Mouse (Mus musculus): Measurements from ENCODE around the gene Gm21988. TPM values are rescaled to one million over a fixed set of nuclear protein-coding genes. Genes with fewer than 3 reads are reported as not detected.

Gene Gm21988
- total RNA-seq (2021), result 1 to 10 TPM; 5.2 to 6.0 TPM

- intact Hi-C loops (cut with DNase I), result loop anchor here (10.0 kb wide), 1 partner anchor 405 kb away; the partner anchor contains the start of genes Rnf167 and Slc25a11
- DNase-seq (ENCODE audit: low spot score in 2 of 2), result peak; percentile 89 to 91
Measured at GRCm38 (mm10) chr11:70239541-70240279, at the start of gene Gm21988, which contains the start of gene Rnasek. Gm21988 (minus strand) TSS chr11:70239830. Rnasek (minus strand) TSS chr11:70239842.

DNA sequence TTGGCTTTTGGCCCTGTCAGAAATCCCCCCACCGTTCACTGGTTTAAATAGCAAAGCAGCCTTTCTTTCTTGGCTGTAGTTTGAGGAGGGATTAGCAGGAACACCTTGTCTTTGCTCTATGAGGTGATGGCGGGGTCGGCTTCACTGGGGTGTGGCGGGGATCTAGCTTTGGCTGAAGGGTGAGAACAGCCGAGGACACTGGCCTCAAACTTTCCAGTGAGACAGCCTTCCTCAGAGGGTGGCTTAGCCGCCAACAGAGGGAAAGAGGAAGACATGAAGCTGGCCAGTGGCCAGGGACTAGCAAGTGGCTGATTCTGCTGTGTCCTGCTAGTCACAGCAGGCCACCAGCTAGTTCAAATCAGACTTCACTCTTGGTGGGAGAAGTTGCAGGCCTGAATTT, 49.6 kb upstream of the Gm21988 start:
- DNase-seq (ENCODE audit: low spot score in 2 of 2), result peak; percentile 30 to 31
- intact Hi-C loops (cut with DNase I), result no loop called here

DNA sequence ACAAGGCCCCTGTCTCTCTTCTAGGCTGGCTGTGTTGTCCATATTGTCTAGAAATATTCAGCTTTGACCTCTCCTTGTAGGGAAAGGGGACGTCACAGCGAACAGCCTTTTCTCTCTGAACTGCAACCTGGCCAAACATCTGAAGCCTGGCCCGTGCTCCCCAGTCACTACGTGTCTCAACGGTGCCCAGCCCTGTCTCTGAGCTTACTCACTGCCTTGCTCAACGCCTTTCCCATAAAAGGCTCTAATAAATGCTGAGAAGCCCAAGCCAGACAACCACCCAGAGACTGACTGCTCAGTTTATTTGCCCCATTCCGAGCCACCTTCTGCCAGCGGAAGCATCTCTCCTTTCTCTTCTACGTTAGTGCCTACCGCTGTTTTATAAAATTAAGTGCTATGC, 48.5 kb upstream of the Gm21988 start:
- intact Hi-C loops (cut with DNase I), result no loop called here
- DNase-seq (ENCODE audit: low spot score in 2 of 2), result no peak

DNA sequence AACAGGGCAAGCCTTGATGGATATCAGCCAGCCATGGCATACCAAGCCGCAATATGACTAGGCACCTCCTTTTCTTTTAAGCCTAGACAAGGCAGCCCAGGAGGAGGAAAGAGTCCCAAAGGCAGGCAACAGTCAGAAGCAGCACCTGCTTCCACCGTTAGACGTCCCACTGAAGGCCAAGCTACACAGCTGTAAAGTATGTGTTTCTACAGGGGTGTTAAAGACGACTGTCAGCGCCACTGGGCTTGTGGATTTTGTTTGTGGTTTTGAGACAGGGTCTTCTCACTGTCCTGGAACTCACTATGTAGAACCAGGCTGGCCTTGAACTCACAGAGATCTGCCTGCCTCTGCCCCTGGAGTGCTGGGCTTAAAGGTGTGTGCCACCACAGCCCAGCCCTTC, 46.1 kb upstream of the Gm21988 start:
- intact Hi-C loops (cut with DNase I), result no loop called here
- no peak for DNase-seq (ENCODE audit: low spot score in 2 of 2)

DNA sequence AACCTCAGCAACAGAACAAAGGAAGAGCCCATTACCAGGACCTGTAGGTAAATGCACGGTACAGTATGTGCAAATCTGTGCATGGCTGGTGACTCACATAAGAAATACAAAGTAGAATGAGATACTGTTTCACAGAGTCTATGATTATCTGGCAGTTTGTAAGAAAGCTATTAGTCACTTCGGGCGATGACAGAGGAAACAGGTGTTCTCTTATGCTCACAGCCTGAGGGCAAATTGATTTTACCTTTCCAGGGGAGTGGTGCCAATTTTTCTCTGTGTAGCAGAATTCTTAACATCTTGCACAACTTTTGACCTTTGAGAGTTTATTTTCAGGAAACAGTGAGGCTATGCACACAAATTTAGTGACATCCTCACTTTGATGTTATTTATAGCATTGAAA, 45.1 kb upstream of the Gm21988 start:
- DNase-seq (ENCODE audit: low spot score in 2 of 2), result no peak
- intact Hi-C loops (cut with DNase I), result no loop called here

DNA sequence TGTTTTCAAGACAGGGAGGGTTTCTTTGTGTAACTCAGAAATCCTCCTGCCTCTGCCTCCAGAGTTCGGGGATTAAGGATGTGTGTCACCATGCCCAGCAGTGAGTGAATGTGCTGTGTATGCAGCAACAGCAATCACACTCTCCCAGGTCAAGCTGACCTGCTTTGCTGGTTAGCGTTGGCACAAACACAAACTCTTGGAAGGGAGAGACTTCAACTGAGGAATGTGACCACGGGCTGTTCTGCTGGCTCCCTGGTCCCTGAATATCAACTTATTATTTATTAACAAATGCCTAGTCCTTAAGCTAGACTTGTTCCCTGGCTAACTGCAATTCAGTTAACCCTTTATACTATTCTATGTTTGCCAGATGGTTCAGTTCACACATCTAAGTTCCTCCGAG, 44.0 kb upstream of the Gm21988 start:
- DNase-seq (ENCODE audit: low spot score in 2 of 2), result no peak
- intact Hi-C loops (cut with DNase I), result no loop called here

GRCm38 (mm10) chr11:70280441-70280840, 40.8 kb upstream of the Gm21988 start:
- DNase-seq (ENCODE audit: low spot score in 2 of 2), result peak in 1 of 2 experiments; percentile 19
- intact Hi-C loops (cut with DNase I), result no loop called here

DNA sequence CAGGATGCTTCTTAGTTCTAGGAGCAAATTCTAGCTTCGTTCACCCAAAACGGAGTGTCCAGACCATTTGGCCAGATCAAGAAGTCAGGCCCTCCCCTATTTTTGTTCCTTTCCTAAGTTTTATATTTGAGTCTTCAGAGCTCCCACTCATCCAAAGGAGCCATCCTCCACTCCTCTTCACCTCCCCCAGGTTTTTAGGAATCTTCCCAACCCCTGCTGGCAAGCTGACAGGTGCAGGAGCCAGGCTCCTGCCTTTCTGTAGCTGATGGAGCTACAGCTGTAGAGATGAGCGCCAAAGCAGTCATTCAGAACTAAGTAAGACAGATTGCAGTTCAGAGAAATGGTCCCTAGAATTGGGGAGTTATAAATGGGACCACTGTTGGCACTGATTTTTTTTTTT, 39.3 kb upstream of the Gm21988 start:
- intact Hi-C loops (cut with DNase I), result no loop called here
- peak in 1 of 2 experiments; percentile 10 for DNase-seq (ENCODE audit: low spot score in 2 of 2)

- no peak for DNase-seq (ENCODE audit: low spot score in 2 of 2)
- intact Hi-C loops (cut with DNase I), result no loop called here
Measured at GRCm38 (mm10) chr11:70271641-70272040, 32.0 kb upstream of the Gm21988 start.

GRCm38 (mm10) chr11:70266405-70266804, 26.8 kb upstream of the Gm21988 start:
- intact Hi-C loops (cut with DNase I), result no loop called here
- no peak for DNase-seq (ENCODE audit: low spot score in 2 of 2)

DNA sequence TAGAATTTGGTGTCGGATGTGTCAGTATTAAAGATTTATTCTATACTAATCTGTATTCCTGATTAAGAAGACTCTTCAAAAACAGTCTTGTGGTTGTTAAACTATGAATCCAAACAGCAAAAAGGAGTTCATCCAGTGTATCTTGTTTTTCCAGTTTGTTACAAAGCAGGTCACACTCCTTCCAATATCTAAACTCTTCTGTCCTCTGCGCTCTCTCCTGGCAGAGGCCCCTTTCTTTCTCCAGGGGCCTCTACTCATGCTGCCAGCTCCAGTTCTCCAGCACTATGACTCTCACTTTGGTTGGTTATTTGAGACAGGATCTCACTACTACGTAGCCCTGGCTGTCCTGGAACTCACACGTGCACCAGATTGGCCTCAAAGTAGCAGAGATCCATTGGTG, 26.2 kb upstream of the Gm21988 start:
- intact Hi-C loops (cut with DNase I), result no loop called here
- no peak for DNase-seq (ENCODE audit: low spot score in 2 of 2)

DNA sequence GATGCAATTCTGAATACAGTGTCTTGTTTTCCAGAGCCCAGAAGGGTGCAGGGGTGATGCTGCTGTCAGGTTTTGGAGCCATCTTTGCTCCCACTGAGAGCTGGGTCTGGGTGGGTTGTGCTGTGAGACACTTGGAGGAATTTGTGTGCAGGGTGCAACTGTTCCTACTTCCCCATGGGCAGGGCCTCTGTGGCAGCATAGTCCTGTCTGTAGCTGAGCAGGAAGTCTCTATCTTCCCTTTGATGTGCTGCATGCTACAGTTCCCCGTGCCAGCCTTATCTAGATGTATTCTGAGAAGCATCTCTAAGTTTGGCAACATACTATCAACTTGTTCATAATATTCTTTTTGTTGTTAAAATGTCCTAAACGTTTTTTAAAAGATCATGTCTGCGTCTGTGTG, 25.6 kb upstream of the Gm21988 start:
- intact Hi-C loops (cut with DNase I), result no loop called here

DNA sequence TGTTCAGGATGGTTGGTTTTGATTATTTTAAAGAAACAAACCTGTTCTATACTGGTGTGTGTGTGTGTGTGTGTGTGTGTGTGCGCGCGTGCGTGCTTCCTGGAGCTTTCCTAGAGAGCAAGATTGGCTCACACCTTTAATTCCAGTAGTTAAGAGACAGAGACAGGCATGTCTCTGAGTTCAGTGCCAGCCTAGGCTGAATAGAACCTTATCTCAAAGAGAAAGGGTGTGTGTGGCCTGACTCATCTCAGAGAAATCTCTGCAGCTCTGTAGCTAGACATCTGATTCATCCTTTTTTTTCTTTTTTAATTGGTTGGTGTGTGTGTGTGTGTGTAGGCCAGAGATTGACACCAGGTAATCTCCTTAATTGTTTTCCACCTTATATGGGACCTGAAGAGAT, 19.4 kb upstream of the Gm21988 start:
- no peak for DNase-seq (ENCODE audit: low spot score in 2 of 2)
- intact Hi-C loops (cut with DNase I), result no loop called here

More for the DNA sequence above, 25.6 kb upstream of the Gm21988 start:
- DNase-seq (ENCODE audit: low spot score in 2 of 2), result no peak

- intact Hi-C loops (cut with DNase I), result no loop called here
- no peak for DNase-seq (ENCODE audit: low spot score in 2 of 2)
Measured at GRCm38 (mm10) chr11:70254931-70255531, 15.4 kb upstream of the Gm21988 start, which contains the start of gene Alox12. Alox12 (minus strand) TSS chr11:70255353.

DNA sequence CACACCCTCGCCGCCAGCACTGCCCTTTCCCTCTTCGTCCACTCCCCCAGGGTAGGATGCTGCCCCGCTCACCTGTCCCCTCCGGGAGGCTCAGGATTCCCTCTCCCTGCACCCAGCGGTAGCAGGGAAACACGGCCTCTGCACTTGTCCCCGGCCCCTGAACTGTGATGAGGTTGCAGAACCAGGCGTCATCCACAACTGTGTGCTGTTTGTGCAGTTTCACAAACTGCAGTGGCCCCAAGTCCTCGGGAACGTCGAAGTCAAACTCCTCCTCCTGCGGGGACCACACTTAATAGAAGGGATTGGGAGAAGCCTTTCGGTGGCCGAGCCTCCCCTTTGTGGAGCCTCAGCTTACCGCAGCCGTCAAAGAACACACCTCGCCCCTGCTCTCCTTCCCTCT, 14.7 kb upstream of the Gm21988 start:
- intact Hi-C loops (cut with DNase I), result no loop called here
- no peak for DNase-seq (ENCODE audit: low spot score in 2 of 2)

- intact Hi-C loops (cut with DNase I), result loop anchor here (2.0 kb wide), 1 partner anchor 57 kb away; no protein-coding TSS in a partner anchor
Measured at GRCm38 (mm10) chr11:70251853-70252252, 12.2 kb upstream of the Gm21988 start.

DNA sequence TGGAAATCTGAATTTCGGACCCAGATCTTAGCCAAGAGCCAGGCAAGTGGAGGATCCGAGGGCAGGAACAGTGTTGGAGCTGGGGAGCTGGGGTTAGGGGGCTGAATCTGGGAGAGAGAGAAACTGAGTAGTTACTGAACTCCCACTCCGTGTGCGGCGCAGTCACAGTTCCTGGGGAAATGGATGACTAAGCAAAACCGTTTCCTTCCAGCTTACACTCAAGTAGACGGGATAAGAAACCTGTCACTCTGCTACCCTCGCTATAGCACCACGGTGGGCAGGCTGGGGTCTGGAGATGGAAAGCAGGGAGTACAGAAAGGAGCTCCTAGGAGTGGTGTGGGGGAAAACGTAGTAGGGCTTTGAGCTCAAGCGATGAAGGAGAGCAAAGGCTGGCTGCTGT, 10.5 kb upstream of the Gm21988 start:
- intact Hi-C loops (cut with DNase I), result no loop called here
- no peak for DNase-seq (ENCODE audit: low spot score in 2 of 2)

More at GRCm38 (mm10) chr11:70251853-70252252, 12.2 kb upstream of the Gm21988 start:
- DNase-seq (ENCODE audit: low spot score in 2 of 2), result no peak

DNA sequence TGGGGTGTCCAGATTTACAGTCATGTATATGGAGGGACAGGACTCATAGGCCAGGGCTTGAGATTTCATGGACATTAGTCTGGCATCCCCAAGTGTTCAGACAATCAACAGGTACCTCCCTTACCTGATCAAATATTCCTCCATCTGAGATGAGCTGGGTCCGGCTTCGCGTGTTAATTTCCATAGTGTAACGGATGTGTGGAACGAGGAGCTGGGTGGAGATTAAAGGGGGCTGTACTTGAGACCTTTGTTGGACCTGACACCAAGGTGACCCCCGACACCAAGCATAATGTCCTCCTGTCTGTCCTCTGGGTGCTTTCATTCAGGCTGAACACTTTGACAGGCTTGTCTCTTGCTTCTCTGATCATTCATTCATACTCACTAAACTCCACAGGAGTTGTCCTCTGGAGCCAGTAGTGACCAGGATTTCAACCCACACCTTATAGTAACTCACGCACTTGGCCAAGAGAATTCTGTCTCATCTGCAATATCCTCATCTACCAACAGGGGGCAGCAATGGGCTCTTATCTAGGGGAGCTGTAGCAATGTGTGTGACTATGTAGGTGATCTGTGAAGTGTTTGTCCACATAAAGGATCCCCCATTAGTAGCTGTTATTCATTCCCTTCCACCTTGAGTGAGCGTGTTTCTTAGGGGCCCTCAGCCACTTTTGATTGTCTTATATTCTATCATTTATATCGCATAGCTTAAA, 7.7 kb upstream of the Gm21988 start:
- DNase-seq (ENCODE audit: low spot score in 2 of 2), result peak; percentile 59
- intact Hi-C loops (cut with DNase I), result no loop called here

- DNase-seq (ENCODE audit: low spot score in 2 of 2), result no peak
- intact Hi-C loops (cut with DNase I), result no loop called here
Measured at GRCm38 (mm10) chr11:70242591-70242990, 3.0 kb upstream of the Gm21988 start.
